28 mouse cellular contexts compared by ENCODE assay signal in the genomic region with DNA sequence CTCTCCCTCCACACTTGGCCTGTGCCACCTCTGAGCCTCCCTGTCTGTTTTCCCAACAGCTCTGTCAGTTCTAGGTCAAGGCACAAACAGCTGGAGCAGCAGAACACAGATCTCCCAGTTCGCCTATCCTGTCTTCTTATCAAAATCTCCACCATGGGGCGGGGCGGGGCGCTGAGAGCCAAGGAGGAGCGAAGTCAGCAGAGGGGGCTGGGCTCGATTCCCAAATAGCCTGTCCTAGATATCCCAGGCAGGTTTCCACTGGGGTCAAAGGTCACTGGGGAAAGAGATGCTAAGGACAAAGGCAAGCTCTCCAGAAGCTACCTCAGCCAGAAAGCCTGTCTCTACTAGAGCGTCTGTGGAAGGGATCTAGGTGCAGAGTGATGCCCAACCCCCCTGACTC.
A peak's percentile ranks its signal among the peaks of the same experiment; 100 is the strongest.
DNase-seq lines count a peak whose midpoint lies in the region; ATAC-seq and TF ChIP-seq lines count a peak whose summit lies in the region.
"Had no signal": no experiment of that assay in that cellular context is flagged by ENCODE, and none has a peak within 500 bp of the region (broad histone marks: within the 10 kb centered on the region; RNA-seq: fewer than 3 reads in every experiment).

No protein-coding gene starts in this region.

- peak; percentile 0 for DNase-seq in liver, adult 2 months (ENCODE audit: extremely low read depth, low read depth, low spot score)
- no peak for DNase-seq in liver, embryonic 11.5 days (ENCODE audit: low spot score)
- DNase-seq in stomach, postnatal 0 days (ENCODE audit: low spot score), result no peak
- DNase-seq in frontal cortex, postnatal 14 days (ENCODE audit: low spot score in 2 of 2), result no peak
- no peak for DNase-seq in adrenal gland, adult 2 months
- DNase-seq: adrenal gland, postnatal 10 days; cerebellum, adult 11 months; gastrocnemius, postnatal 14 days; heart, postnatal 14 days; kidney, adult 18-20 months; kidney, postnatal 25 days; liver, postnatal 0 days; lung, postnatal 36 days; right cerebral cortex, postnatal 14 days; thymus, adult 18-20 months; thymus, postnatal 25 days had no signal

- no peak for TF ChIP-seq CTCF in liver, adult 2 months (IDR thresholded peaks at IDR 0.05; ENCODE audit: low read depth, low read length)
- no peak for TF ChIP-seq CTCF in stomach, postnatal 0 days (IDR thresholded peaks at IDR 0.05; ENCODE audit: low read depth)

- H3K27me3 ChIP-seq in liver, adult 2 months (ENCODE audit: control insufficient read depth, insufficient read depth, low read length), result no peaks in the 10 kb centered on the region
- H3K27me3 ChIP-seq in liver, embryonic 11.5 days (replicated peaks; ENCODE audit: control insufficient read depth, insufficient read depth, low read length), result no peaks in the 10 kb centered on the region
- no peaks in the 10 kb centered on the region for H3K27me3 ChIP-seq in stomach, embryonic 16.5 days (ENCODE audit: control insufficient read depth, insufficient read depth, low read length)
- H3K27me3 ChIP-seq in stomach, postnatal 0 days (ENCODE audit: control insufficient read depth, insufficient read depth, low read length), result no peaks in the 10 kb centered on the region
- H3K27me3 ChIP-seq in neural tube, embryonic 15.5 days (replicated peaks), result no peaks in the 10 kb centered on the region
- H3K27me3 ChIP-seq: embryonic facial prominence, embryonic 15.5 days; limb, embryonic 12.5 days; midbrain, embryonic 12.5 days; stomach, embryonic 15.5 days had no signal

- no peak overlapping the region for H3K4me2 ChIP-seq in liver, embryonic 11.5 days
- no peak overlapping the region for H3K4me2 ChIP-seq in stomach, embryonic 16.5 days (ENCODE audit: low read depth, low read length)
- no peak overlapping the region for H3K4me2 ChIP-seq in stomach, postnatal 0 days (replicated peaks; ENCODE audit: low read depth)
- H3K4me2 ChIP-seq in neural tube, embryonic 15.5 days, result no peak overlapping the region
- H3K4me2 ChIP-seq: embryonic facial prominence, embryonic 15.5 days; forebrain, embryonic 13.5 days; kidney, embryonic 15.5 days; limb, embryonic 12.5 days; liver, embryonic 12.5 days; midbrain, embryonic 12.5 days; stomach, embryonic 15.5 days had no signal

- no peaks in the 10 kb centered on the region for H3K9me3 ChIP-seq in liver, embryonic 11.5 days (ENCODE audit: control insufficient read depth, low read length)
- H3K9me3 ChIP-seq in stomach, embryonic 16.5 days (replicated peaks; ENCODE audit: control insufficient read depth, low read length), result no peaks in the 10 kb centered on the region
- no peaks in the 10 kb centered on the region for H3K9me3 ChIP-seq in stomach, postnatal 0 days (ENCODE audit: control insufficient read depth, low read length)
- no peaks in the 10 kb centered on the region for H3K9me3 ChIP-seq in neural tube, embryonic 15.5 days (replicated peaks)
- H3K9me3 ChIP-seq: embryonic facial prominence, embryonic 10.5 days; embryonic facial prominence, embryonic 15.5 days; forebrain, embryonic 13.5 days; kidney, embryonic 15.5 days; limb, embryonic 12.5 days; liver, embryonic 12.5 days; midbrain, embryonic 12.5 days; stomach, embryonic 15.5 days had no signal

- ATAC-seq in liver, embryonic 11.5 days (replicated peaks; ENCODE audit: low FRiP score), result no peak
- peak; percentile 14; the same call in 1 of the 2 replicates for ATAC-seq in stomach, embryonic 16.5 days (ENCODE audit: insufficient read depth, low FRiP score)
- ATAC-seq in stomach, postnatal 0 days (ENCODE audit: low FRiP score, low TSS enrichment), result no peak
- ATAC-seq in neural tube, embryonic 15.5 days (ENCODE audit: low FRiP score), result no peak
- ATAC-seq: forebrain, embryonic 13.5 days; hindbrain, postnatal 0 days; liver, embryonic 12.5 days; liver, postnatal 0 days had no signal

- WGBS in liver, adult 2 months, result 54% methylated on average over 7 of the region's 7 CpGs
- 39% methylated on average over 7 of the region's 7 CpGs for WGBS in liver, embryonic 11.5 days
- WGBS in stomach, embryonic 16.5 days, result 60% methylated on average over 7 of the region's 7 CpGs
- WGBS in stomach, postnatal 0 days, result 57% methylated on average over 7 of the region's 7 CpGs
- WGBS in neural tube, embryonic 15.5 days, result 73% methylated on average over 7 of the region's 7 CpGs

- no peak for TF ChIP-seq EP300 in stomach, postnatal 0 days (optimal IDR thresholded peaks at IDR 0.05)

- H3K4me3 ChIP-seq in liver, adult 2 months (ENCODE audit: insufficient read depth, low read depth, low read length), result no peak overlapping the region
- no peak overlapping the region for H3K4me3 ChIP-seq in liver, embryonic 11.5 days (ENCODE audit: low read depth, low read length)
- H3K4me3 ChIP-seq in stomach, embryonic 16.5 days (replicated peaks; ENCODE audit: low read length), result no peak overlapping the region
- no peak overlapping the region for H3K4me3 ChIP-seq in stomach, postnatal 0 days (ENCODE audit: low read depth, low read length)
- no peak overlapping the region for H3K4me3 ChIP-seq in neural tube, embryonic 15.5 days (replicated peaks)
- H3K4me3 ChIP-seq: embryonic facial prominence, embryonic 10.5 days; embryonic facial prominence, embryonic 15.5 days; forebrain, embryonic 13.5 days; kidney, embryonic 15.5 days; left cerebral cortex, adult 2 months; limb, embryonic 12.5 days; liver, embryonic 12.5 days; midbrain, embryonic 12.5 days; stomach, embryonic 15.5 days had no signal

- H3K27ac ChIP-seq in liver, adult 2 months (replicated peaks; ENCODE audit: insufficient read depth, low read depth, low read length), result no peak overlapping the region
- H3K27ac ChIP-seq in liver, embryonic 11.5 days (ENCODE audit: low read depth, low read length), result no peak overlapping the region
- H3K27ac ChIP-seq in stomach, embryonic 16.5 days (ENCODE audit: low read length), result no peak overlapping the region
- no peak overlapping the region for H3K27ac ChIP-seq in stomach, postnatal 0 days (replicated peaks)
- H3K27ac ChIP-seq in neural tube, embryonic 15.5 days (replicated peaks), result 0 out of 2 replicates have a peak overlapping the region, but pooled peaks have one; percentile 69
- H3K27ac ChIP-seq: embryonic facial prominence, embryonic 10.5 days; embryonic facial prominence, embryonic 15.5 days; forebrain, embryonic 13.5 days; hindbrain, postnatal 0 days; kidney, embryonic 15.5 days; left cerebral cortex, adult 2 months; limb, embryonic 12.5 days; liver, embryonic 12.5 days; midbrain, embryonic 12.5 days had no signal

- no peak overlapping the region for H3K9ac ChIP-seq in liver, adult 2 months (ENCODE audit: low read depth, low read length)
- no peak overlapping the region for H3K9ac ChIP-seq in liver, embryonic 11.5 days (ENCODE audit: low read depth, low read length)
- no peak overlapping the region for H3K9ac ChIP-seq in stomach, embryonic 16.5 days (ENCODE audit: low read length)
- no peak overlapping the region for H3K9ac ChIP-seq in stomach, postnatal 0 days (ENCODE audit: low read length)
- no peak overlapping the region for H3K9ac ChIP-seq in neural tube, embryonic 15.5 days (replicated peaks)
- H3K9ac ChIP-seq: embryonic facial prominence, embryonic 15.5 days; forebrain, embryonic 13.5 days; limb, embryonic 12.5 days; liver, embryonic 12.5 days; liver, postnatal 0 days; midbrain, embryonic 12.5 days; stomach, embryonic 15.5 days had no signal

- no peaks in the 10 kb centered on the region for H3K79me2 ChIP-seq in liver, adult 2 months (ENCODE audit: control insufficient read depth, insufficient read depth, low read length)

- TF ChIP-seq POLR2A in liver, adult 2 months (IDR thresholded peaks at IDR 0.05; ENCODE audit: extremely low read depth, insufficient read depth, low read length), result no peak

- H3K4me1 ChIP-seq in liver, adult 2 months (ENCODE audit: control insufficient read depth, insufficient read depth, low read length), result no peaks in the 10 kb centered on the region
- no peaks in the 10 kb centered on the region; the same call in 1 of the 2 replicates for H3K4me1 ChIP-seq in liver, embryonic 11.5 days (replicated peaks; ENCODE audit: control insufficient read depth, insufficient read depth, low read length)
- H3K4me1 ChIP-seq in stomach, embryonic 16.5 days (ENCODE audit: control insufficient read depth, insufficient read depth, low read length), result peaks cover 4% of the 10 kb centered on the region; the same call in 1 of the 2 replicates
- H3K4me1 ChIP-seq in stomach, postnatal 0 days (replicated peaks; ENCODE audit: control insufficient read depth, insufficient read depth), result no peaks in the 10 kb centered on the region; the same call in 1 of the 2 replicates
- H3K4me1 ChIP-seq in neural tube, embryonic 15.5 days, result peaks cover 27% of the 10 kb centered on the region
- H3K4me1 ChIP-seq: liver, embryonic 12.5 days had no signal

- no peaks in the 10 kb centered on the region for H3K36me3 ChIP-seq in liver, adult 2 months (ENCODE audit: control insufficient read depth, insufficient read depth, low read length)
- no peaks in the 10 kb centered on the region for H3K36me3 ChIP-seq in liver, embryonic 11.5 days (ENCODE audit: control insufficient read depth, insufficient read depth, low read length)
- no peaks in the 10 kb centered on the region for H3K36me3 ChIP-seq in stomach, embryonic 16.5 days (ENCODE audit: control insufficient read depth, insufficient read depth, low read length)
- H3K36me3 ChIP-seq in stomach, postnatal 0 days (ENCODE audit: control insufficient read depth, insufficient read depth, low read length), result no peaks in the 10 kb centered on the region
- H3K36me3 ChIP-seq in neural tube, embryonic 15.5 days, result no peaks in the 10 kb centered on the region
- H3K36me3 ChIP-seq: embryonic facial prominence, embryonic 10.5 days; embryonic facial prominence, embryonic 15.5 days; kidney, embryonic 15.5 days; limb, embryonic 12.5 days; liver, embryonic 12.5 days; midbrain, embryonic 12.5 days; stomach, embryonic 15.5 days had no signal
